Mouse (Mus musculus) forebrain, embryonic 15.5 days (tissue): ENCODE measurements around the gene Defb23. TPM values are rescaled to one million over a fixed set of nuclear protein-coding genes. Genes with fewer than 3 reads are reported as not detected.
"Not testable (repeated sequence)": the region's sequence is repeated elsewhere in the genome, so short reads cannot be mapped to it uniquely, and the experiment has no call there.

Experiments used
- ATAC-seq: fragments of 200-750 bp; cut with Nextera tagmentation; replicated peaks from 2 replicates; pipeline ENCODE4 v1.8.0; 2017; ENCODE audit warnings: mild to moderate bottlenecking, moderate TSS enrichment, moderate library complexity
- H3K27ac ChIP-seq: fragments of 300-500 bp; sonication (generic); replicated peaks from 2 replicates; pipeline ENCODE4 v1.5.1; 2015; ENCODE audit warnings: mild to moderate bottlenecking, inconsistent platforms
- H3K27me3 ChIP-seq: fragments of 300-500 bp; sonication (generic); 2 replicates; pipeline ENCODE4 v1.6.1; 2015; ENCODE audit warnings: inconsistent platforms
- H3K36me3 ChIP-seq: fragments of 300-500 bp; sonication (generic); 2 replicates; pipeline ENCODE4 v1.6.1; 2015; ENCODE audit warnings: mild to moderate bottlenecking, inconsistent platforms
- H3K4me1 ChIP-seq: fragments of 300-500 bp; sonication (generic); 2 replicates; pipeline ENCODE4 v1.6.1; 2015; ENCODE audit warnings: inconsistent platforms
- H3K4me2 ChIP-seq: fragments of 300-500 bp; sonication (generic); replicated peaks from 2 replicates; pipeline ENCODE4 v1.6.1; 2015; ENCODE audit warnings: mild to moderate bottlenecking, inconsistent platforms
- H3K4me3 ChIP-seq: fragments of 300-500 bp; sonication (generic); 2 replicates; pipeline ENCODE4 v1.5.1; 2015; ENCODE audit warnings: mild to moderate bottlenecking, inconsistent platforms
- H3K9ac ChIP-seq: fragments of 300-500 bp; sonication (generic); replicated peaks from 2 replicates; pipeline ENCODE4 v1.6.1; 2015; ENCODE audit warnings: mild to moderate bottlenecking, inconsistent platforms
- H3K9me3 ChIP-seq: fragments of 300-500 bp; sonication (generic); 2 replicates; pipeline ENCODE4 v1.6.1; 2016; ENCODE audit warnings: inconsistent platforms
- WGBS: fragments of 180-500 bp; shearing (Covaris S2); methylation state at CpG from one replicate; pipeline ENCODE4 v1.1.7; 2015; ENCODE audit warnings: mixed read lengths; 5-methylcytosine and 5-hydroxymethylcytosine counted together
- polyA plus RNA-seq: library from polyadenylated mRNA; unstranded; fragments of >200 nt; fragmentation: Nextera tagmentation; extraction: Ambion mirVana; gene quantifications from 2 replicates; pipeline ENCODE4 v1.2.1, GENCODE M21; 2015

Defb23 gene
- polyA plus RNA-seq, 1 experiment from 2014 or later = not detected

GRCm38 (mm10) chr2:152428481-152428880 is 35.9 kb downstream of the Defb23 start:
- not testable (repeated sequence) for H3K4me3 ChIP-seq, H3K36me3 ChIP-seq, H3K9me3 ChIP-seq, H3K9ac ChIP-seq, H3K4me1 ChIP-seq, H3K27ac ChIP-seq, ATAC-seq, H3K27me3 ChIP-seq, H3K4me2 ChIP-seq
- 73% methylated on average over 2 of the region's 2 CpGs for WGBS

- 0 out of 2 replicates have a peak, but pooled peaks have one; percentile 41 for ATAC-seq
- Histone ChIP-seq H3K9me3 (no peaks in the 10 kb centered on the region), H3K4me2 (peak overlapping the region; percentile 22), H3K27me3 (no peaks in the 10 kb centered on the region), H3K36me3 (no peaks in the 10 kb centered on the region), H3K4me1 (peaks cover 7% of the 10 kb centered on the region; the same call in 1 of the 2 replicates), H3K4me3 (0 out of 2 replicates have a peak overlapping the region, but pooled peaks have one; percentile 1), H3K9ac (no peak overlapping the region), H3K27ac (no peak overlapping the region)
- 3% methylated on average over 12 of the region's 12 CpGs for WGBS
Observed at GRCm38 (mm10) chr2:152427493-152427892, 36.9 kb downstream of the Defb23 start.

DNA sequence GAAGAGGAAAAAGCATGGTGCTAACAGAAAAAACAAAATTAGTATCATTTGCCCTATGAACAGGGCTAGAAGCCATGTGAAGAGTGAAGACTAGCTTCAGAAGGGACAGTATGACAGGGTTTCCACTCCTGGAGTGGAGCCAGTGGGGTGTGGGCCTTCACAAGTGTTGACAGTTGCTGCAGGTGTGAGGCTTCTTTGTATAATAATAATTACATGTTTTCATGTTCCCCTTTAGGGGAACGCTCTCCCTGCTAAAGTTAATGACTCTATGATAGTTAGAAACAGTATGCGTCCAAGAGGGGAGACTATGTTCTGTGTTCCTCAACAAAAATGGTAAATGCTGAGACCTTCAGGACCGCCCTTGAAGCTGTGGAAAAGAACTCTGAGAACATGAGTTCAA is 48.6 kb downstream of the Defb23 start:
- Histone ChIP-seq H3K9me3 (no peaks in the 10 kb centered on the region), H3K4me2 (peak overlapping the region; percentile 93; the same call in 1 of the 2 replicates), H3K9ac (no peak overlapping the region), H3K4me3 (no peak overlapping the region), H3K27me3 (no peaks in the 10 kb centered on the region), H3K27ac (no peak overlapping the region; the same call in 1 of the 2 replicates), H3K4me1 (peaks cover 38% of the 10 kb centered on the region), H3K36me3 (no peaks in the 10 kb centered on the region)
- WGBS = 89% methylated on average over 3 of the region's 3 CpGs
- ATAC-seq = no peak

GRCm38 (mm10) chr2:152415287-152415686 is 49.1 kb downstream of the Defb23 start, which contains the start of gene 6820408C15Rik:
TSS of gene 6820408C15Rik (plus strand) at chr2:152415587.
- 31% methylated on average over 4 of the region's 4 CpGs for WGBS
- Histone ChIP-seq H3K9me3 (no peaks in the 10 kb centered on the region), H3K27me3 (no peaks in the 10 kb centered on the region), H3K4me3 (peak within 1 kb of the TSS; percentile 85), H3K9ac (peak within 1 kb of the TSS; percentile 91), H3K4me1 (peaks cover 43% of the 10 kb centered on the region), H3K27ac (peak within 1 kb of the TSS; percentile 97), H3K4me2 (peak within 1 kb of the TSS; percentile 93), H3K36me3 (no peaks in the 10 kb centered on the region)
- peak; percentile 2; the same call in 1 of the 2 replicates for ATAC-seq

- peak; percentile 78 for ATAC-seq
- H3K9me3 ChIP-seq = no peaks in the 10 kb centered on the region
- peak within 1 kb of the TSS; percentile 97 for H3K27ac ChIP-seq
- H3K36me3 ChIP-seq = no peaks in the 10 kb centered on the region
- H3K9ac ChIP-seq = peak within 1 kb of the TSS; percentile 91
- peaks cover 45% of the 10 kb centered on the region for H3K4me1 ChIP-seq
- WGBS = under 1% methylated on average over 65 of the region's 65 CpGs
- peak within 1 kb of the TSS; percentile 85 for H3K4me3 ChIP-seq
- H3K4me2 ChIP-seq = peak within 1 kb of the TSS; percentile 93
- H3K27me3 ChIP-seq = no peaks in the 10 kb centered on the region
Observed at GRCm38 (mm10) chr2:152414591-152415165, 49.7 kb downstream of the Defb23 start, which contains the start of gene Zcchc3. TSS of gene Zcchc3 (minus strand) at chr2:152415027.

- Histone ChIP-seq H3K36me3 (no peaks in the 10 kb centered on the region), H3K27ac (peak overlapping the region; percentile 97), H3K9me3 (no peaks in the 10 kb centered on the region), H3K9ac (peak overlapping the region; percentile 91), H3K4me1 (peaks cover 45% of the 10 kb centered on the region), H3K4me3 (peak overlapping the region; percentile 85), H3K4me2 (peak overlapping the region; percentile 93), H3K27me3 (no peaks in the 10 kb centered on the region)
- ATAC-seq = peak; percentile 21
- WGBS = under 1% methylated on average over 85 of the region's 86 CpGs
Observed at GRCm38 (mm10) chr2:152413765-152414584, 50.4 kb downstream of the Defb23 start.

DNA sequence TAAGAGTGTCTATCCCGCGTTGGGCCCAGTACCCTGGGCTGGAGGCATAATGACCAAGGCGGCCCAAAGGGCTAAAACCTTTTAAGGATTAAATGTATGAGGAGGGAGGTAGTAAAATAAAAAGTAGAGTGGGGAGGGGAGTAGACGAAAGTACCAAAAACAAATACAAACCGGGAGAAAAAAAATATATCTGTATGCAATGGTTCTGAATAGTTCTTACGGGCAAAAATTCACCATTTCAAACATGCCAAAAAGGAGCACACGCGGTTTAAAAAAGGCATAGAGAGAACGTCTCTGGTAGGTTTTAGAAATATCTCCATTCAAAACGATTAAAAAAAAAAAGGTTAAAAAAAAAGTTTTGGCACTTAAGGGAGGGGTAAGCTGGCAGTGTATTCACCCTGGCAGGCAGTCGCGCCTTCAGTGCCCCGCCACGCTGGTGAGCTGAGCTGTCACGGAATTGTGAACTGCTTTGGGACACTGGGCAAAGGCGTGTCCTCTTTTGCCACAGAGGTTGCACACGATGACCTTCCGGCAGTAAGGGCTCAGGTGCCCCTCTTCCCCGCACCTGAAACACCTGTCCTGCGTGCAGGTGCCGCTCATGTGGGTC is 51.2 kb downstream of the Defb23 start:
- no peak for ATAC-seq
- Histone ChIP-seq H3K4me1 (peaks cover 45% of the 10 kb centered on the region), H3K4me2 (peak overlapping the region; percentile 93), H3K4me3 (peak overlapping the region; percentile 85), H3K9ac (peak overlapping the region; percentile 91), H3K9me3 (no peaks in the 10 kb centered on the region), H3K27me3 (no peaks in the 10 kb centered on the region), H3K27ac (peak overlapping the region; percentile 97), H3K36me3 (no peaks in the 10 kb centered on the region)
- 1% methylated on average over 21 of the region's 21 CpGs for WGBS

GRCm38 (mm10) chr2:152412526-152413157 is 51.8 kb downstream of the Defb23 start:
- Histone ChIP-seq H3K4me2 (peak overlapping the region; percentile 93), H3K27me3 (no peaks in the 10 kb centered on the region), H3K9me3 (no peaks in the 10 kb centered on the region), H3K4me1 (peaks cover 45% of the 10 kb centered on the region), H3K36me3 (no peaks in the 10 kb centered on the region), H3K27ac (peak overlapping the region; percentile 97), H3K9ac (peak overlapping the region; percentile 91), H3K4me3 (peak overlapping the region; percentile 85)
- WGBS = under 1% methylated on average over 15 of the region's 15 CpGs
- ATAC-seq = no peak

DNA sequence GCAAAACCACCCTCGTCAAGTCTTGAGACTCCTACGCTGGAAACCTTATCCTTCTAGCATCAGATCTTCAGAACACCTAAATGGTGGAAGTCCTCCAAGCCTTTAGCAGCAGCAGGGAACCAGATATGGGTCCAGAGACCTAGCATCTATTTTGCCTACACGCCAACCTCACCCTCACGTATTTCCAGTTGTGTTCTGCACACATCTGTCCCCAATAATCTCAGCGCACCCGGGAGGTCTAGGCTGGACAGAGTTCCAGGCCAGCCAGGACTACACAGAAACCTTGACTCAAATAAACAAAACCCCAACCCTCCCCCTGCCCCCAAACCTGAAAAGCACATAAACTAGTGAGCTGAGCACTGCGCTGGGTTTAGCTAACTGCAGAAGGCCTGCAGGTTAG is 52.9 kb downstream of the Defb23 start:
- H3K9ac ChIP-seq = peak overlapping the region; percentile 25
- peaks cover 47% of the 10 kb centered on the region for H3K4me1 ChIP-seq
- ATAC-seq = no peak
- peak overlapping the region; percentile 93 for H3K4me2 ChIP-seq
- peak overlapping the region; percentile 97 for H3K27ac ChIP-seq
- no peaks in the 10 kb centered on the region for H3K27me3 ChIP-seq
- no peaks in the 10 kb centered on the region for H3K9me3 ChIP-seq
- peak overlapping the region; percentile 85 for H3K4me3 ChIP-seq
- WGBS = 4% methylated on average over 7 of the region's 7 CpGs
- no peaks in the 10 kb centered on the region for H3K36me3 ChIP-seq

- Histone ChIP-seq H3K9ac (peak overlapping the region; percentile 25), H3K4me2 (peak overlapping the region; percentile 93), H3K9me3 (no peaks in the 10 kb centered on the region), H3K4me3 (peak overlapping the region; percentile 85), H3K27ac (peak overlapping the region; percentile 97), H3K27me3 (no peaks in the 10 kb centered on the region), H3K36me3 (no peaks in the 10 kb centered on the region), H3K4me1 (peaks cover 50% of the 10 kb centered on the region)
- ATAC-seq = peak; percentile 59
- under 1% methylated on average over 15 of the region's 15 CpGs for WGBS
Observed at GRCm38 (mm10) chr2:152410971-152411371, 53.4 kb downstream of the Defb23 start.

DNA sequence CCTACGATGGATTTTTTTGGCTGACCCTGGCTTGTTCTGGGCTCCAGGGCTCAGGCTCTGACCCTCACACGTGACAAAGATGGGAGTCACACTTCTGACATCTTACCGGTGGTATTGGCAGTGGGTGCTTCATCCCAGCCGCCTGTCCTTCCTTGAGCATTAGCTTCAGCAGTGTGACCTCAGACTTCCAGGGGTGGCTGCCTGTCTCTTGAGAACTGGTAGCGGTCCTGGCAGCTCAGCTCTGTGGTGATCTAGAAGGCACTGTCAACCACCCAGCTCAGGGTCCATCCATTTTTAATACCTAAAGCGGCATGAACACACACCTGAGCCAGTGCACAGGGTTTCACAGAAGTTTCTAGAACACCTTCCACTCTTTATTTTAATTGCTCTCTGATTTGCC is 54.6 kb downstream of the Defb23 start:
- peaks cover 49% of the 10 kb centered on the region for H3K4me1 ChIP-seq
- no peaks in the 10 kb centered on the region for H3K9me3 ChIP-seq
- WGBS = 84% methylated on average over 6 of the region's 6 CpGs
- no peaks in the 10 kb centered on the region for H3K27me3 ChIP-seq
- H3K4me2 ChIP-seq = no peak overlapping the region
- H3K27ac ChIP-seq = no peak overlapping the region
- no peak overlapping the region for H3K9ac ChIP-seq
- H3K36me3 ChIP-seq = no peaks in the 10 kb centered on the region
- no peak for ATAC-seq
- H3K4me3 ChIP-seq = no peak overlapping the region
